Mouse (Mus musculus) layer of hippocampus, postnatal 14 days (tissue): ENCODE results near the gene Nr1d2. TPM values are rescaled to one million over a fixed set of nuclear protein-coding genes. Genes with fewer than 3 reads are reported as not detected.
"Not testable (repeated sequence)": the region's sequence is repeated elsewhere in the genome, so short reads cannot be mapped to it uniquely, and the experiment has no call there.

ENCODE experiments used
- DNase-seq, 2 experiments: peaks; one replicate each; pipeline ENCODE4 v3.0.0; 2021 to 2022; ENCODE audit warnings: low spot score in 2 of 2, mixed read lengths in 1 of 2
- microRNA-seq, 2 experiments: library from miRNA; unstranded; fragments of <30 nt; microRNA quantifications; one replicate each; pipeline ENCODE4 v1.2.0; 2021
- total RNA-seq, 2 experiments: library from RNA; stranded (reverse); gene quantifications; 2 replicates each; pipeline ENCODE4 v1.2.3; 2021

The Nr1d2 gene
- total RNA-seq, 2 experiments from 2014 or later: 49.5 to 50.3 TPM

DNA sequence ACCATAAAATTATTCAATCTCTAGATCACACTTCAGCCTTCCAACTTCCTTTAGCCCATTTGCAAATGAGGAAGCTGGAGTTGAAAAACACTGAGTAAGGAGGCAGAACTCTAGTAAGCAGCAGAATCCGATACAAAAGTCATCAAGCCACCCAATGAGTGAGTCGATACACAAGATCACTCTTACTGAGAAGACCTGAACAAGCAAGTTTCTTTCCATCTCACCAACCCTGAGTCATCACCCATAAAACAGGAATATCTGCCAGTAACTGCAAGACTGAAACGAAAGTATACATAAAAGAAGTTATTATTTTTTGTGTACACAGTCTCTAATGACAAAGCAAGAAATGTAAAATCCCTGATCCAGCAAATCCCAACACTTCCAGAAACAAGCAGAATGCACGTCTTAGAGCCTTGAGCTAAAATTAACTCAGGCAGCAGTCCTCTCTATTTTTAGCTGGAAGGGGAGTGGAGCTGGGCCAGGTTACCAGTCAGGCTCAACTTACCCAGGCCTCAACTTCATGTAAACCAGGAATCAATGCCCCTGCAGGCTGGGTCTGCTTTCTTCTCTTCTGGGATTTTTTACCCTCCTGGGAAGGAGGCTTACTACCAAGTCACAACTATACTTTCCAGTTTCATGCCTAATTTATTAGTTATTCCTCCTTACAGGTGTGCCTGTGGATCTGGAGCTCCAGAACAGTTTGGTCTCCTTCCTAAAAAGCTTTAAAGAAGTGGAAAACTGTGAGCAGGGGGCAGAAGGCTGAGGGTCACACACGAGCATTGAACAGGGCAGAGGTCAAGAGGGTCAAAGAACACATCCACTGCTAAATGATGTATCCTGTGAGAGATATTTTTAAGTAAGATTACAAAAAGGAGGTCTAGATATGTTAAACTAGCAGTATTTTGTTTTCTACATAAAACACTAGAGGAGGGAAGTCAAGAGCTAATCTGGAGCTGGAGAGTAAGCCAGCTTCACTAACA, 4.7 kb downstream of the Nr1d2 start:
- DNase-seq: no peak

DNA sequence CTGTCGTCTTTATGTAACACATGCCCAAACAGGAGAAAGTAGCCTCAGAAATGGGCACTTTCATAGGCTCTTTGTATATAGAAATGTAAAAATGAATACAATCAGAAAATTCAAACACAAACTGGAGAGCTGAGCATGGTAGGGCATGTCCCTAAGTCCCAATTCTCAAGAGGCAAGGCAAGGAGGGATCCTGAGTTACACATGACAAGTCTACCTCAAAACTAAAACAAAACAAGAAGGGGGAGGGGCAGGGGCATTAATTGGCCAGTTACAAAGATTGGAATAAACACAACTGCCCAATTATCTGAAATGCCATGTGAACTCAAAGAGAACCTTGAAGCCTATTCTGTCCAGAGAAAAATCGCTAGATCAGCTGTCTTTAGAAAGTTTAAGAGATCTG, 5.9 kb downstream of the Nr1d2 start:
- no peak for DNase-seq

DNA sequence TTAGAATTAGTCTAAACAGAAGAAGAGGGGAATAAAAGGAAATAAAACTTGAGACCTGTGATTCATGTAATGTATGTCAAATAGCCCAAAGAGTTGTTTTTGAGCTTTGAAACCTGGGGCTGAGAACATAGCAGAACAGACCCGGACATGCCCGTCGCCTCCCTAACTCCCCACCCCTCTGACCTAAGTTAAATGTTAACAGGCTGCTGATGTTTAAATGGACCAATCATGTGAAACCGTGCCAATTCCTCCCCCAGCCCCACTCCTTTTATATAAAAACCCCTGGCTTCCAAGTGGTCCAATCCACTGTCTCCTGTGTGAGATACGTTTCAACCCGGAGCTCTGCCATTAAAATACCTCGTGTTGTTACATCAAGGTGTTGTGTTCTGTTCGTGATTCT, 7.1 kb downstream of the Nr1d2 start:
- not testable (repeated sequence) for DNase-seq

DNA sequence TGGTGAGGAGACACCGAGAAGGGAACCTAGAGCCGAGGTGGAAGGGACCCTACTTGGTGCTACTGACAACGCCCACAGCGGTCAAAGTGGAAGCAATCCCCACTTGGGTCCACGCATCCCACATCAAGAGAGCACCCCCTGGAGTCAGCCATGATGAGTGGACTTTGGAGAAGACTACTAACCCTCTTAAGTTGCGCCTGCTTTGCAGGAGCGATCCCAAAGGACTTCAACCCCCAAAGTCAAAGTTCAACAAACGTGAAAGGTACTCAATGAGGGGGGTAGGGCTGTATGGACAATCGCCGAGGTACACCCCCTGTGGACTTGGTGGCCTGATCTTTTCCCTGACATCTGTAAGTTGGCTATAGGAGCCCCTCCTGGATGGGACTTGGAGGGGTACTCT, 9.2 kb downstream of the Nr1d2 start:
- DNase-seq: not testable (repeated sequence)

DNA sequence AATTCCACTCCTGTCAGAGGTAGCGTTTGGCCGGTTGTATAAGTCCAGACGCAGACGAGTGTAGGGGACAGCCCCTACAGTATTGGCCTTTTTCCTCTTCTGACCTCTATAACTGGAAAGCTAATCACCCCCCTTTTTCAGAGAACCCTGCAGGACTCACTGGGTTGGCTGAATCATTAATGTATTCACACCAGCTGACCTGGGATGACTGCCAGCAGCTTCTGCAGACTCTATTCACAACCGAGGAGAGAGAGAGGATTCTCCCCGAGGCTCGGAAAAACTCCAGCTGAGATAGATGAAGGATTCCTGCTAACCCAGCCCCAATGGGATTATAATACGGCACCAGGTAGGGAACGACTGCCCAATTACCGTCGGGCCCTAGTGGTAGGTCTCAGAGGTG, 12.7 kb downstream of the Nr1d2 start:
- not testable (repeated sequence) for DNase-seq

DNA sequence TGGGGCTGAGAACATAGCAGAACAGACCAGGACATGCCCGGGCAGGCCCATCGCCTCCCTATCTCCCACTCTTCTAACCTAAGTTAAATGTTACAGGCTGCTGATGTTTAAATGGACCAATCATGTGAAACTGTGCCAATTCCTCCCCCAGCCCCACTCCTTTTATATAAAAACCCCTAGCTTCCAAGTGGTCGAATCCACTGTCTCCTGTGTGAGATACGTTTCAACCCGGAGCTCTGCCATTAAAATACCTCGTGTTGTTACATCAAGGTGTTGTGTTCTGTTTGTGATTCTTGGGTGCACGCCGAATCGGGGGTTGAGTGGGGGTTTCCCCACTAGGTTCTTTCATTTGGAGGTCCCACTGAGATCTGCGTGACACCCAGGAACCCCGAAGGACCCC, 13.5 kb downstream of the Nr1d2 start:
- not testable (repeated sequence) for DNase-seq

DNA sequence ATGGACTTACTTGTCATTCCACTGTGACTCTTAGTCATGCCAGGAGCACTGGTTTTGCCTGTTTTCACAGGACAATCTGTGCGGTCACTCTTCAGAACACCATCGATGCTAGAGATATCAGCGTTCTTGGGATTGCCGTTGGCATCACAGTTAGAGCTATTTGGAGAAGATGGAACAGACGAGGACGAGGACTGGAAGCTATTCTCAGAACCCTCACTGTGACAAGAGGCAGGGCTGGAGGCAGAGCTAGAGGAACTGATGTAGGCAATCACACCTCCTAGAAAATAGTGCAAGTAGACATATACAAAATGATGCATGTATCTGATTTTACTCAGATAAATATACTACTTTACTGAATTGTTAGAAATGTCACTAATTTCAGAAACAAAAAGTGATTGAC, 16.9 kb downstream of the Nr1d2 start:
- DNase-seq: no peak

DNA sequence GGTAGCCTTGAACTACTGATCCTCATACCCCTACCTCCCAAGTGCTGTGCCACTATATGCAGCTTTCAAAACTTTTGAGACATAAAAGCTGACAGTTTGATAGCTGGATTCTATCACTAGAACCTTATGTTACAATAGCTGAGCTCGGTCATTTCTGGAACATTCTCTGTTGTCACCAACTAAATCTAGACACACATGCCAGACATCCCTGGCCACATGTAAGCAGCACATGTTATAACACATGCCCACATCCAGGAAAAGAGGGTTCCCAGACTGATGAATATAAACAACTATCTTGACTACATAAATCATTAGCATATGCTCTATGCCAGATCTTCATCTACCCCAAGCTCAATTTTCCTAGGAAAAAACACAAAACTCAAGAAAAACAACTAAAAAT, 21.8 kb downstream of the Nr1d2 start:
- peak; percentile 26 to 68 for DNase-seq

DNA sequence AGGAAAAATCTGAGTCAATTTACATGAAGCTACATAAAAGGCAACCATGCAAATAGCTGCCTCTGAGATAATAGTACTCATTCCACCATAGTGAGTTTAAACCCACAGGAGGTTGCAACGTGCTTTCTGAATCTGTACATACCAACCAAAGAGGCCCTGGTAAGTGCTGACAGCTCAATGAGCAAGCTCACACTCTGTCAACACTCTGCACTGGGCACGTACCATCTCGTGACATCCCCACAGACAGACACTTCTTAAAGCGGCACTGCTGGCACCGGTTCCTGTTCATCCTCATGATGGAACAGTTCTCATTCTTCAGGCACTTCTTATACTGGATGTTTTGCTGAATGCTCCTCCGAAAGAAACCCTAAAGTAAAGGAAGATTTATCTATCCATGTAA, 22.5 kb downstream of the Nr1d2 start:
- DNase-seq: no peak

DNA sequence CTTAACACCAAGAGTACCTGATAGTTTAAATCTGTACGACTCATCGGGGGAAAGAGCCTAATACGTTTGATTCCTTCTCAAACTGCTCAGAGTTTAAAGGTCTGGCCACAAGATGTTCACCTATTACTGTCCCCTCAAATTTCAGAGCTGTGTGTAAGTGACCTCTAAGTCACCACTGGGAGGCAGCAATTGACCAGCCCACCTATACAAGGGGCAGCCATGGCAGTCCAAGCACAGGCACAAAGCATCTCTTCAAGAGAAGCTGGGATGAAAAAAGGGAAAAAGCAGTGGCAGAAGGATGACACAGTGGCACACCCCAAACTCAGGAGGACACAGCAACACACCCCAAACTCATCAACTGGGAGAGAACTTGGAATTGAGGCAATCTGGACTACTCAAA, 28.1 kb downstream of the Nr1d2 start:
- no peak for DNase-seq

DNA sequence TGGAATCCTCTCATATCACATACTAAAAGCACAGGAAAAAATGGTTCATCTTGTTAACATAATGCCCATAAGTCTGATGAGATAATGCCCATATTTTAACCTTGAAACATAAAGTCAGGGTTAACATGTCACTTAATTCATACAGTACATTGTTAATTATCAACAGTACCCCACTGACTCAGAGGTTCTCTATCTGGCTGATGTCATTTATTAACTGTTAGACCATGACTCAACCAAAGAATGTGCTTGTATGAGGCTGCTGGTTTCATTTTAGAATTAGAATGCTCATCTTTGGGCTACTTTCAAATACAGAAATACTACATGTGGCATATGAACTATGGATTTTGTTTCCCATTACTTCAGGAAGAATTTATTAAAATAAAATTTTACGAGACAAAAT, 34.6 kb downstream of the Nr1d2 start:
- not testable (repeated sequence) for DNase-seq

DNA sequence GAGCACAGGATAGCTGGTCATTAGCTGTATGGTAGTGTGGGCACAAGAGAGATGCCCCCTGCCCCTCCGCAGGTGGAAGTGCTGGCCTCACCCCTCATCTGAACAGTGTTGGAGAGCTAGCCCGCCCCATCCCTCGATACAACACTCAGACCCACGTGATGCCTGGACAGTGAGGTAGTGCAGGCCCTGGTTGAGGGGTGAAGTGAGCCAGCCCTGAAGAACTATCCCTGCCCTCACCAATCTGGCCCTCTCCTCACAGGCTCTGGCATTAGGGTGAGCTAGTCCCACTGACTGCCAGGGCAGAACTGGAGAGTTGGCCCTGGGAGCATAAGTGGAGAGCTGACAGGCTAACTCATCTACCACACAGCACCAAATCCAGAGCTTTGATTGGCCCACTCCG, 37.5 kb downstream of the Nr1d2 start:
- no peak for DNase-seq

DNA sequence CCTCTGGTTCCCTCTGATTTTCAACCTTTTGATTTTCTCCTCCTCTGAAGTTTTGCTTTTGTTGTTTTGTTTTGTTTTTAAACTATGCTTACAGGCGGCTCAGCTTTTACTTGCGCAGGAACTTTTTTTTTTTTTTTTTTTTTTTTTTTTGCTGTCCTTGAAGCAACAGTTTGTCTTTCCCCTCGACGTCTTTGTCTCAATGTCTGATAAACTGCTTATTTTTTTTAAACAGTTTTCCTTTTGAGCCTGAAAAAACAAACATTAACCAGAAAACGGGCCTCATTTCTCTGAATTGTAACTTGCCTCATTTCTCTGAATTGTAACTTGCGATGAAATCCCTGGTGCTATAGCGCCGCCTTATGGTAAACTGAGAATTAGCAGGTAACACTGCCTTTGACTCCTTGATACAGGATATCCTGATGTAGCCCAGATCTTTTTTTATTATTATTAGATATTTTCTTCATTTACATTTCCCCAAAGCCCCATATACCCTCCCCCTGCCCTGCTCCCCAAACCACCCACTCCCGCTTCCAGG, 52.0 kb downstream of the Nr1d2 start:
- peak; percentile 38 to 71 for DNase-seq

DNA sequence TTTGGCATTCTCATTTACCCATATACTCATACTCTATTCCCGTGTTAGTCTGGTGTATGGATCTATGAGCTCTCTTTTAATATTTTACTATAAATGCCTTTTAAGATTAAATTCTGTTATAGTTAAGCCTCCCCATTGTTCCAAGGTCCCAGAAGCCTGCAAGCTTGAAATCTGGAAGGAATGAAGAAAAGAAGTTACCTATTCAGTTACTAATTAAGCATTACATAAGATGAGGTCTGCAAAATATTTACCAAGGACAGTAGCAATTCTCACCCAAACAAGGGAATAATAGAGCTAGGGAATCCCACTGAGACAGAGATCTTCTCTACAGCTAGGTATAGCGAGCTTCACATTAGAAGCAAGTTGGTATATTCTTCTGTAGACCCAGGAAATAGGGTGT, 61.4 kb downstream of the Nr1d2 start:
- not testable (repeated sequence) for DNase-seq

DNA sequence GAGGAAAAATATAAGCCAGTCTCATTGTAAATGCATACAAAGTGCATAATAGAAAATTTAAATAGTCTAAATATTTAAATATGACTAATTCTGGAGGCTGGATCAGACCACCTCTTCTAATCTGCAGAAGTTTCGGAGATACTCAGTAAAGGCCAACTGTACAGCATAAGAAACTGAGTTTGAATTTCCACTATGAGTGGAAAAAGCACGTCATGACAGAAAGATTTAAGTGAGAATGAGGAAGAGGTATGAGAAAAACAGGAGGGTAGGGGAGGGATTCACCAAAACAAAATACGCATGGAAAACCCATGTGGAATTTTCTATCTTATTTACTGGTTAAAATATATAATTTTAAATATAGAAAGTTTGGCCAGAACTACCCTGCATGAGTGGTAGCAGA, 71.3 kb downstream of the Nr1d2 start:
- no peak for DNase-seq

DNA sequence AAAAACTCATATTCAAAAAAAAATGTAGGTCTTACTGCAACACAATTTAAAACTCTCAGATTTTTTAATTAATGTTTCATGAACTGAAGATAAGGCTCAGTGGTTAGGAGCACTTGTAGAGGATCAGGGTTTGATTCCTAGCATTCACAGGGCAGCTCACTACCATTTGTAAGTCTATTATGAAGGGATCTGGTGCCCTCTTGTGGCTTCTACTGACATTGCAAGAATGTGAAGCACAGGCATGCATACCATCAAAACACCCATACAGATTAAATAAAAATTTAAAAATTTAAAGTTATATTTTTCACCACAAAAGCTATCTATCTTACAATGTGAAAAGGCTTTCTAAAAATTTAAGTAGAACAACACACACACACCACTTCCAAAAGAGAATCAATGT, 71.9 kb downstream of the Nr1d2 start:
- DNase-seq: peak in 1 of 2 experiments; percentile 9

Small RNAs within 50 kb of the gene (microRNA-seq; reads per million reads assigned to microRNA genes)
- gene Gm44469: 0 reads per million in 2 experiments

Other genes with a start within 250 kb of the Nr1d2 start
- 10 to 100 TPM; 79.7 to 82.3 TPM for gene Nkiras1, start 32.0 kb upstream of the Nr1d2 start, total RNA-seq
- 100 to 1,000 TPM; 438 to 477 TPM for gene Rpl15, start 32.3 kb upstream of the Nr1d2 start, total RNA-seq
- 100 to 1,000 TPM; 114 to 116 TPM for gene Ube2e1, start 92.7 kb upstream of the Nr1d2 start, total RNA-seq